Mouse (Mus musculus): ENCODE measurements around the gene Nrp1. TPM values are rescaled to one million over a fixed set of nuclear protein-coding genes. Genes with fewer than 3 reads are reported as not detected.
A peak's percentile ranks its signal among the peaks of the same experiment; 100 is the strongest.

Gene Nrp1
- total and polyA plus RNA-seq, 3 experiments, result 7.3 to 14.7 (median 11.9) TPM

DNA sequence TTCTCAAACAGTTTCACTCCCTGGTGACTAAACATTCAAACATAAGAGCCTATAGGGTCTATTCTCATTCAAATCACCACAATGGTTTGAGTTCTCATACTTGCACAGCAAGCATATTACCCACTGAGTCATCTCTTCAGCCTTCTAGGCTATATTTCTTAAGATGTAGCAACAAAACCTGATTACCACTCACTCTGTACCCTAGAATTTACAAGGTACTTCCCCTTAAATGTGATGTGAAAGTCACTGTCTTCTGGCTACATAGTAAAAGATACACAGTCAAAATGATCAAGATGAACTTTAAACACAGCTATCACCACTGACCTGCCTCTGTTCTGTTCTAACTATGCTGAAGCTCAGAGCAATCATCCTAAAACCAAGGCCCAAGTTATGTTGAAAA is 7.2 kb upstream of the Nrp1 start:
- TF ChIP-seq MEF2A (IDR thresholded peaks at IDR 0.05; ENCODE audit: borderline replicate concordance, low read depth, low read length), result no peak
- no peak for TF ChIP-seq SIN3A (IDR thresholded peaks at IDR 0.05; ENCODE audit: low read length)
- TF ChIP-seq POLR2A (IDR thresholded peaks at IDR 0.05; ENCODE audit: low read depth, low read length), result no peak
- TF ChIP-seq USF1 (IDR thresholded peaks at IDR 0.05; ENCODE audit: low read depth, low read length), result no peak
- TF ChIP-seq ZC3H11A (IDR thresholded peaks at IDR 0.05; ENCODE audit: low read depth, low read length), result no peak
- no peak for TF ChIP-seq KAT2A (IDR thresholded peaks at IDR 0.05; ENCODE audit: insufficient replicate concordance, low read length)
- Histone ChIP-seq H3K4me1 (ENCODE audit: control insufficient read depth in 1 of 2, insufficient read depth in 2 of 2) (peaks cover 16 to 63% of the 10 kb centered on the region in 2 experiments), H3K79me2 (replicated peaks; ENCODE audit: control insufficient read depth, extremely low read depth, insufficient read depth, poor library complexity, severe bottlenecking) (no peaks in the 10 kb centered on the region), H3K9ac (ENCODE audit: insufficient read depth, low read depth) (no peak overlapping the region), H3K9me3 (replicated peaks; ENCODE audit: low read length) (no peaks in the 10 kb centered on the region), H3K4me3 (replicated peaks in 1 of 3; ENCODE audit: low read depth in 2 of 3, low read length in 2 of 3, poor library complexity in 1 of 3) (no peak overlapping the region), H3K27ac (ENCODE audit: insufficient read depth, low read depth) (no peak overlapping the region), H3K36me3 (replicated peaks in 1 of 2; ENCODE audit: control insufficient read depth in 1 of 2, insufficient read depth in 1 of 2, low read length in 1 of 2) (no peaks in the 10 kb centered on the region), H3K27me3 (replicated peaks) (no peaks in the 10 kb centered on the region), H3K4me2 (ENCODE audit: insufficient read depth, low read depth, poor library complexity, severe bottlenecking) (no peak overlapping the region)
- dilution Hi-C loops (cut with MboI; ENCODE audit: extremely low pct_ligation_motif_present, extremely low pct_unique_long_range_greater_than_20kb, low sequenced_read_pairs) (no loop called here), in situ Hi-C loops (cut with MboI; ENCODE audit: low pct_ligation_motif_present, low pct_unique_long_range_greater_than_20kb, low sequenced_read_pairs) (loop anchor here (10.0 to 25.0 kb wide), 3 partner anchors 316 to 914 kb away; no protein-coding TSS in a partner anchor)
- DNase-seq (ENCODE audit: extremely low read depth), result peak; percentile 24

DNA sequence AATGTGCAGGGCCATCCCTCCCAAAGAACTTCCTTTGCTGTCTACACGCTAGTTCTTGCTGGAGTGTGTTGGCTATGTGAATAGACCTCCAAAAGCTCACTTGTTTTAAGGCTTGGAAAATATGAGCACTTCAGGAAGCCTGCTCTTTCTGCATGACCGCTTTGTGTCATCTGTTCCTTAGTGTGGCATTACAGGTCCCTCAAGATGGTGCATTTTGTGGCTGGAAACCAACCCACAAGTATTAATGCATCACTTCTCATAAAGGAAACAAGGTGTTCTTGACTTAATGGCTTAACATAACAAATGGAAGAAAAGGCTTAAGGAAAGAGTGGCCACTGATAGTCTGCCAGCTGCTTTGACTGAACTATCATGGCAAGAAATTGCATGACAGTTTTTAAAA is 5.6 kb upstream of the Nrp1 start:
- peak; percentile 92 for DNase-seq (ENCODE audit: extremely low read depth)
- no peaks in the 10 kb centered on the region for H3K79me2 ChIP-seq (replicated peaks; ENCODE audit: control insufficient read depth, extremely low read depth, insufficient read depth, poor library complexity, severe bottlenecking)
- H3K27me3 ChIP-seq (replicated peaks), result no peaks in the 10 kb centered on the region
- H3K4me1 ChIP-seq (ENCODE audit: control insufficient read depth in 1 of 2, insufficient read depth in 2 of 2), result peaks cover 12 to 59% of the 10 kb centered on the region in 2 experiments
- no peak overlapping the region for H3K4me3 ChIP-seq (replicated peaks in 1 of 3; ENCODE audit: low read depth in 2 of 3, low read length in 2 of 3, poor library complexity in 1 of 3)
- no peak overlapping the region for H3K4me2 ChIP-seq (ENCODE audit: insufficient read depth, low read depth, poor library complexity, severe bottlenecking)
- H3K36me3 ChIP-seq (replicated peaks in 1 of 2; ENCODE audit: control insufficient read depth in 1 of 2, insufficient read depth in 1 of 2, low read length in 1 of 2), result no peaks in the 10 kb centered on the region
- dilution Hi-C loops (cut with MboI; ENCODE audit: extremely low pct_ligation_motif_present, extremely low pct_unique_long_range_greater_than_20kb, low sequenced_read_pairs) (no loop called here), in situ Hi-C loops (cut with MboI; ENCODE audit: low pct_ligation_motif_present, low pct_unique_long_range_greater_than_20kb, low sequenced_read_pairs) (loop anchor here (10.0 to 25.0 kb wide), 3 partner anchors 318 to 916 kb away; no protein-coding TSS in a partner anchor)
- 0 out of 2 replicates have a peak overlapping the region, but pooled peaks have one; percentile 13 for H3K27ac ChIP-seq (ENCODE audit: insufficient read depth, low read depth)
- H3K9ac ChIP-seq (ENCODE audit: insufficient read depth, low read depth), result no peak overlapping the region
- H3K9me3 ChIP-seq (replicated peaks; ENCODE audit: low read length), result no peaks in the 10 kb centered on the region
- TF ChIP-seq ZC3H11A (IDR thresholded peaks at IDR 0.05; ENCODE audit: low read depth, low read length), result no peak
- TF ChIP-seq JUND (conservative IDR thresholded peaks at IDR 0.05; ENCODE audit: low read depth, low read length), result peak; percentile 98
- TF ChIP-seq MAX (IDR thresholded peaks at IDR 0.05; ENCODE audit: low read length), result peak; percentile 78
- TF ChIP-seq JUN (IDR thresholded peaks at IDR 0.05; ENCODE audit: insufficient read depth, low read depth, low read length), result peak; percentile 99
- no peak for TF ChIP-seq TBP (conservative IDR thresholded peaks at IDR 0.05; ENCODE audit: low read depth, low read length)
- TF ChIP-seq MEF2A (IDR thresholded peaks at IDR 0.05; ENCODE audit: borderline replicate concordance, low read depth, low read length), result peak; percentile 92
- no peak for TF ChIP-seq CHD1 (IDR thresholded peaks at IDR 0.05; ENCODE audit: low read depth, low read length)
- no peak for TF ChIP-seq PAX5 (IDR thresholded peaks at IDR 0.05; ENCODE audit: low read length)
- no peak; the same call in none of the 2 replicates for TF ChIP-seq RAD21 (IDR thresholded peaks at IDR 0.05; ENCODE audit: low read depth, low read length)
- no peak for TF ChIP-seq NELFE (IDR thresholded peaks at IDR 0.05; ENCODE audit: low read depth, low read length)
- TF ChIP-seq SMC3 (IDR thresholded peaks at IDR 0.05; ENCODE audit: low read depth, low read length), result no peak; the same call in 1 of the 2 replicates
- peak; percentile 89 for TF ChIP-seq RCOR1 (conservative IDR thresholded peaks at IDR 0.05; ENCODE audit: low read depth, low read length)
- no peak for TF ChIP-seq NRF1 (IDR thresholded peaks at IDR 0.05; ENCODE audit: low read depth, low read length)
- TF ChIP-seq MYC (IDR thresholded peaks at IDR 0.05; ENCODE audit: low read depth, low read length), result peak; percentile 52
- TF ChIP-seq SIN3A (IDR thresholded peaks at IDR 0.05; ENCODE audit: low read length), result peak; percentile 78
- peak; percentile 92 for TF ChIP-seq CHD2 (IDR thresholded peaks at IDR 0.05; ENCODE audit: low read length)
- TF ChIP-seq KAT2A (IDR thresholded peaks at IDR 0.05; ENCODE audit: insufficient replicate concordance, low read length), result 0 out of 2 replicates have a peak, but pooled peaks have one; percentile 38
- peak; percentile 100 for TF ChIP-seq EP300 (IDR thresholded peaks at IDR 0.05; ENCODE audit: low read length)
- TF ChIP-seq IRF4 (IDR thresholded peaks at IDR 0.05; ENCODE audit: low read depth, low read length), result peak; percentile 91
- TF ChIP-seq MXI1 (IDR thresholded peaks at IDR 0.05; ENCODE audit: low read depth, low read length), result no peak
- TF ChIP-seq HCFC1 (IDR thresholded peaks at IDR 0.05; ENCODE audit: low read depth, low read length), result peak; percentile 33; the same call in 1 of the 2 replicates
- no peak for TF ChIP-seq USF1 (IDR thresholded peaks at IDR 0.05; ENCODE audit: low read depth, low read length)
- no peak for TF ChIP-seq ZMIZ1 (IDR thresholded peaks at IDR 0.05; ENCODE audit: low read depth, low read length)
- TF ChIP-seq TCF12 (IDR thresholded peaks at IDR 0.05; ENCODE audit: low read depth, low read length), result peak; percentile 97
- TF ChIP-seq UBTF (IDR thresholded peaks at IDR 0.05; ENCODE audit: low read depth, low read length), result no peak
- TF ChIP-seq POLR2A (IDR thresholded peaks at IDR 0.05; ENCODE audit: low read depth, low read length), result no peak
- no peak for TF ChIP-seq E2F4 (IDR thresholded peaks at IDR 0.05; ENCODE audit: insufficient replicate concordance, low read depth, low read length)
- peak; percentile 44; the same call in 1 of the 2 replicates for TF ChIP-seq ZNF384 (IDR thresholded peaks at IDR 0.05; ENCODE audit: low read depth, low read length)
- no peak for TF ChIP-seq POLR2AphosphoS2 (IDR thresholded peaks at IDR 0.05; ENCODE audit: low read depth, low read length)
- TF ChIP-seq GABPA (IDR thresholded peaks at IDR 0.05; ENCODE audit: insufficient replicate concordance, low read depth, low read length), result no peak
- no peak for TF ChIP-seq CTCF (conservative IDR thresholded peaks at IDR 0.05 in 1 of 2, IDR thresholded peaks at IDR 0.05 in 1 of 2; ENCODE audit: low read depth in 2 of 2, low read length in 2 of 2)
- no peak for TF ChIP-seq USF2 (conservative IDR thresholded peaks at IDR 0.05; ENCODE audit: low read depth, low read length)

Data from CH12.LX (cell line).